Mouse (Mus musculus): ENCODE results near the gene Stpg3.
A peak's percentile ranks its signal among the peaks of the same experiment; 100 is the strongest.

The Stpg3 gene

DNA sequence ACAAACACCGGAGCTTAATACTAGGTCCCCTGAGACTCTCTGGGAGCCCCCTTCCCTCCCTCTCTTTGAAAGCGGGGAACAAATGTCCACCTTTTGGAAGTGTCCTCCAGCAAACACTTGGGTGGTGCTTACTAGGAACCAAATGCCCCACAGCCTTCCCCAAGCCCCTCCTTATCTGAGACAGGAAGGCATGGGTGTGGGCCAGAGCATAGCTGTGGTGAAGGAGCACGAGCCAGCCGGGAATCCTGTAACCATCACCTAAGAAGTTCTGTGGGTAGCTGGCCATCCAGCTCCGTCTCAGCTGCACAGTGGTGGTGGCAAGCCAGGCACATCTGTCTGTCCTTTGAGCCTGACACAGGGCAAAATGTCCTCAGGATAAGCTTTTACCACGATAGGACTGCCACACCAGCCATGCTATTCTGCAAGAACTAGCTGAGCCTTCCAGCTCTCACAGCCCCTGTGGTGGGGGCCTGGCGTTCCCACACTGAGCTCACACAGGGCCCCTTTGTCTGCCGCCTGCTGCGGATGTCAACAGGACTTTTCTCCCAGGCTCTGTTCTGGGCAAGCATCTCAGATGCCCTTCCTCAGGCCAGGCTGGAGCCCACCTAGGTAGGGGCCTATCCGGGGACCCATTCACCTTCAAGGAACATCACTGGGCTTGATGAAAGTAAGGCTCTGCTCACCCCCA, 36.0 kb downstream of the Stpg3 start:
- no peak for DNase-seq

DNA sequence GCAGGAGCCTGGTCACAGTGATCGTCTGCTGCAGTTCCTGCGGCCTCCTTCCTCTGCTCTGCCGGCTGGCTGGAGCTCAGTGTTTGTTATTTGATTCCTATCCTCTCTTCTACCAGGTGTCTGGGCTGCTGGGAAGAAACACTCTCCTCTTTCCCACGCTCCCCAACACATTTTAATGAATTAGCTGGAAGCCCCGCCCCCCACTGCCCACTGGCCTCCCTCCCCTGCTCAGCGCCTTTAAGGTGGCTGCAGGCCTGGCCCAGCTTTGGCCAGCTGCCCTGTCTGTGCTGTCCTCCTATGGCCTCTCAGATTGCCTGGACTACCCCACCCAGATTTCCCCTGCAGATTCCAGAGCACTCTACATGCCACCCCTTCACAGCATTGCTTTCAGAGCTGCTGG, 36.8 kb downstream of the Stpg3 start:
- DNase-seq: no peak

DNA sequence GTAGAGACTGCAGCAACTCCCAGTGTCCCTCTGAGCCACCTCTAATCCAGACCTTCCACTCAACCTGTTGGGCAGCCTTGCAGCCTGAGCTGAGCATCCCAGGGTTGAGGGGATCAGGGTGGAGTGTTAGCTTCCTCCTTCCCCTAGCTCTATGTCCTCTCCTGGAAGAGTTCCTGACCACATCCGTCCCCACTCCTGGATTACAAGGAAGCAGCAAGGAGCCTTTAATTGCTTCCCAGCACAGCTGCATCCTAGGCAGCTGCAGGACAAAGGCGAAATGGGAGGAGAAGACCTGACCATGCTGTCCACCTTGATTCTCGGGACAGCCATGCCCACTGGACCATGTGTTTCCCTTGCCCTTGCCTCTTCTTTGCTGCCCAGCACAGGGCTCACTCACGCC, 37.4 kb downstream of the Stpg3 start:
- DNase-seq: no peak

DNA sequence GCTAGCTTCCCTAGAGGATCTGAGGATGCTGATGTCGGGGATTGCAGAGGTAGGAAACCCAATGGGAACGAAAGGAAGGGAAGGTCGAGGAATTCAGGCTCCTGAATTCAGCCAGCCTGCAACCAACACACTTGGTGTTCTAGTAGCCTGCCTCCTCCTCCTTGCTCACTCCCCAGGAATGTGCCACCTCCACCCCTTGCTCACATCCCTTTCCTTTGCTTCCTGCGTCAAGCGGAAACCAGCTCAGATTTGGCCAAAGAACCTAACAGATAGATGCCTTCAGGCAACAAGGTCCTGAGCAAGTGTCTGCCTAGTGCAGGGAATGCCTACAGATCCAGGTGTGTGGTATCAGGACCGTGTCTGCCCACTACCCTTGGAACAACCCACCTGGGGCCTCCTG, 37.9 kb downstream of the Stpg3 start:
- no peak for DNase-seq

DNA sequence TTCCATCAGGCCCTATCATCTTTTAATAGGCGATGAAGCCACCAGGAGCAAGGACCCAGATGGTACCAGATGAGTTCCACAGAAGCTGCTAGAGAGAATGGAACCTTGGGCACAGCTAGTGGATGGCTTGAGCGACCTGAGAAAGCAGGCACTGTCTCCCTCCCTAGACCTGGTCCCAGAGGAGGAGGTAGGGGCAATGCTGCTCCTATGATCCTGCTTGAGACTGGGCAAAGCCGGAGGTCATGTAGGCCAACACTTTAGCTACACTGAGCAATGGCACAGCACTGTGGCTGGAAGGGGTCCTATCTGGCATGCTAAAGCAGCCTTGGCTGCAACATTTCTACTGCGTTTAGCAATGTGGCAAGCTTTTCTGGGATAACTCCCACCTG, 38.8 kb downstream of the Stpg3 start:
- DNase-seq: no peak

DNA sequence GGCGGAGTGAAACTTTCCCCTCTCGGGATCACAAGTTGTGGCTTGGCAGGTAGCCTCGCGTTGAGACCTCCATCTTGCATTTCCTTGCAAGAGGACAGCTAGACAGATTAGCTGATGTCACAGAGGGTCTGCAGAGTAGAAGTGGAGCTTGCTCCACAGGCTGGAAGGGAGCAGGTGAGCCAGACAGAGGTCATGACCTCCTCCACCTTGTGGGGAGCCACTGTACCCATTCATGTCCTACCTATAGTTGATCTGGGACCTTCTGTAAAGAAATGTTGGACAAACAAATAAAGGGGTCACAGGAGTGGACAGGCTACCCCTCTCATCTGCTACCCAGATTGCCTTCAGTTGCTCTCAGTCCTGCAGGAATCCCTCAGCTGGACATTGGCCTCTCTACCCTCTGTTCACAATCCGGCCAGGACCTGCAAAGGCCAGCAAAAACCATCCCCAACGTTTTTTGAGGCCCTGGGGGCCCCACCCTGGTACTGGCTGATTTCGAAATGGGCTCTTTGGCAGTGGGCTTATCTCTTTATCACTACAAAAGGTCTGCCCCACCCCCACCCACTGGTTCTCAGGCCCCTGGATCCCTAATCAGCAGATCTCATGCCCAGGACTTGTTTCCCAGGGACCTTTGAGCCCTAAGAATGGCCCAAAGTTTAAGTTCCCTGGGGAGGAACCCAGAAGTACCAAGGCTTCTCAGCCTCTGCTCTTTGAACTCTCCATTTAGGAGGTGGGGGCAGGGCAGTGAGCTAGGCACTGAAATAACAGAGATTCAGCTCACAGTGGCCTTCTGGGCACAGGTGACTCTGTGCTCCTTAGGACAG, 39.4 kb downstream of the Stpg3 start:
- no peak for DNase-seq

DNA sequence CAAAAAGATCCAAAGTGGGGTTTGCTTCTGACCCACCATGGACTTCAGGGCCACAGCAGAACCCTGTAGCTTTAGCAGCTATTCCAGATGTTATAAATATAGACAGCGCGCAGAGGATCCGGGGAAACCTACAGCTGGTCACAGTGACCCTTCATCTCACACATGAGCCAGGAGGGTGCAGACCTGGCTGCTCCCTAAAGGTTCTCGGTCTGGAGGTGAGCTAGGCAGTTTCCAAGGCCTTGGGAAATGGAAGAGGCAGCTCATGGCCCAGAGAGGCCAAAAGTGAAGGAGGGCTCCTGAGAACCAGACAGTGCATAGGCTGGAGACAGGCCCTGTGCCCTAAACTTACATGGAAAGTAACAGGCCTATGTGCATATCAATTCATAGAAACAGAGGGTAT, 40.6 kb downstream of the Stpg3 start:
- DNase-seq: no peak

DNA sequence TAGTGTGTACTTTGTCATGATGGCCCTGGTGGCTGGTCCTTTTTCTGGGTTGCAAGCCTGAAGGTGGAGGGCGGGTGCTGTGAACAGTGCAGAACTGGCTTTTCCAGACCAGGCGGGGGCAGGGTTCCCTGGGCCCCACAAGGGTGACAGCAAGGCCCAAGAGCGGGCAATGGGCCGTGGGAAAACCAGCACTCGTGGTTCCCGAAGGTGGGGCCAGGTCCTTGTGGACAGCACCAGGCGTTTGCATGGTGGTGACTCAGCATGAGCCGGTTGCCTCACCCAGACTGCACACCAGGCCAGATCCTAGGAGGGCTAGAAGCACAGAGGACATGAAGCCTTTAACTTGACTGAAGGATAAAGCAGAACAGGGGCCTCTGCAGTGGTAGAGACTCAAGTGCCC, 41.8 kb downstream of the Stpg3 start:
- no peak for DNase-seq

DNA sequence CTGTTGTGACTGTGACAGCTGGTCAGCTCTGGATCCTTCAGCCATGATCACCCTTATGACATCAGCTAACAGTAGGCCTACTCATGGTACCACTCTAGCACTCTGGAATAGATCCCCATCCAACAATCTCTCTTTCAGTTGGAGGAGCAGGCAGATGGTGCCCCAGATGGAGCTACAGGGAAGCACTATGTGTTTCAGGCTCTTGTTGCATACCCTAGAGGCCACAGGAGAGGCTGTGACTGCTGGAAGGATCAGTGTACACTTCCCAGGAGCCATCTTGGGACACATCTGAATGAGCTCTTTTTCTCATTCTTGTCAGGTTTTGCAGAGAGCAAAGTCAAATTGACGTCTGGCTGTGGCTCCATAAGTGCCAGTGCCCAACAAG, 42.7 kb downstream of the Stpg3 start:
- DNase-seq: no peak

DNA sequence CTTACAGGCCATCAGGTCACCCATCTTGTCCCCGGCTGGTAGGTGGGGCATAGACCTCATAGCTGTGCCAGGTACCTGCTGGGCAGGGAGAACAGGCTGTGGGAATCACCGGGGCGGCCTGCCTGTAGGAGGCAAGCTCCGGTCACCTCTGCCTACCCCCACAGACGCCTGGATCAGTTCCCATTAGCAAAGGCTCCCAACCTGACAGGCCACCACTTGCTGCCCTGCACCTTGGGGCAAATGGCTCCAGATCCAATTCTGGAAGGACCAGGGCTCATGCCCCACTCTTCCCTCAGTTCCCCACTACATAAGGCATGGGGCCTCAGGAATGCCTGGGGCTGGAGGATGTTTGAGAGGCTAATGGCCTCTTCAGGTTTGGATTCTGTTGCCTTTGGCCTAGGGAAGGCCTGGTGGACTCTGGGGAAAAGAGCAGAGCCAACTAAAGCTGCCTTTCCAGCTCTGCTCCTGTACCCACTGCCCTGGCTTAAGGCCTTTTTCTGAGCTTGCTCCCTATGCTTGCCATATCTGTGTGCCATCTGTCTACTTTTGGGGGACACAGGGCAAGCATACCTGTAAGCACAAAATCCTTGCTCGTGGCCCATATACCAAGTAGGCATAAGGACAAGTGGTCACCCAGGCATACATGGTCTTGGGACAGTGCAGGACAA, 43.2 kb downstream of the Stpg3 start:
- DNase-seq: no peak

DNA sequence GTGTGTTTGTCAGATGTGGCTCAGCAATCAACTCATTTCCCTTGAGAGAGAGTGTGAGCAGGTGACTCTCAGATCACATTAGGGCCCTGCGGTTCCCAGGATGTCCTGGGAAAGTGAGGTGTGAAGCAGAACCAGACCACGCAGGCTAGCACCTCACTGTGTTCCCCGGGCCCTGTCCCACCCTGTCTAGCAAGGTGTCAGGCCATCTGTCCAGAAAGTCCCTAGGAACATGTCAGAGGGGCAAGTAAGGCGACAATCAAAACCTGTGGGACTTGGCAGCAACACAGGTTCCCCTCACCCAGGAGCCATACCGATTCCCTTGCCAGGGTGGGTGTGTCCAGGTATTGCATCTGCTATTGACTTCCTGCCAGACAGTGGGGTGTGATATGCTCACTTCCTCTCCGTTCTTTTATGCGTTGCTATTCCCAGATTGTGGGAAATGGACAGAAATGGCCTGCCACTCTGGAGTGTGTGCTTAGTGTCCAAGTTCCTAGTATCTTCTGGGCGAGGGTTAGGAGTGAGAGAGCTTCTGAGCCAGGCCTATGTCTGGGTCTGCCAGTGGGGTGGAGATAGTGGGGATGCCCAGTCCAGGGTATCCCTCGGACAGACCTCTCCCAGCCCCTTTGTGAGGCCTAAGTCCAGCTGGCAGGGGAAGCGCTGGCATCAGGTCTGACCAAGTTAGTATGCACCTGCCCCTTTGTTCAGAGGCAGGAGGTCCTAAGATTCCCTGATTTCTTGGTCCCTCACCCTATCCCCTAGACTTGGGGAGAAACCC, 43.9 kb downstream of the Stpg3 start:
- no peak for DNase-seq

DNA sequence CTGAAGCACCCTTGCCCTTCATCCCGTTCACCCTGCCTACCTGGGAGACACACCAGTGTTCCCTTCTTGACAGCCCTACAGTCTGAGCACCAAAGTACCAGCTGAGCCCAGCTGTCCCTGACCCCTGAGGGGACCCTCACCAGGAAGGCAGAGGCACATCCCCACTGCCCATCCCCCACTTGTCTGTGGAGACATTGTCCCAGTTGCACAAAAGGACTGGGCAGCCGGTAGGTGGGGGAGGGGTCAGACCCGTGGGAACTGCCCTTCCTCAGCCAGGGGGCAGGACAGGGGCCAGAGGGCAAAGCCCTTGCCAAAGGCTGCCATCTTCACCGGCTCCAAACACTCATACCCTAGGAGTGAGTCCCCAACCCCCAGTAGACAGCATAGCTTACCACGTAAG, 44.7 kb downstream of the Stpg3 start:
- DNase-seq: no peak

DNA sequence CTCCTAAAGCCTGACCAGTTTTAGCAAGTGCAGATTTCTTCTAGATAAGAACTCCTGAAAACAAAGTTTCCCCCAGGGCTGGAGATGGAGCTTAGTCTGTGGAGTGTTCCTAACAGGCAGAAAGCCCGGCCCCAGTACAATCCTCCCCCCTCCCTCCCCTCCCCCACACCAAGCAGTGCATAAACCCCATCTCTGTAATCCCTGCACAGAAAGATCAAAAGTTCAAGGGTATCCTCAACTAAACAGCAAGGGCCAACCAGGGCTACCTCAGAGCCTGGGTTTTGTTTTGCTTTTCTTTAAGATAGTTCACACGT, 45.8 kb downstream of the Stpg3 start:
- no peak for DNase-seq

DNA sequence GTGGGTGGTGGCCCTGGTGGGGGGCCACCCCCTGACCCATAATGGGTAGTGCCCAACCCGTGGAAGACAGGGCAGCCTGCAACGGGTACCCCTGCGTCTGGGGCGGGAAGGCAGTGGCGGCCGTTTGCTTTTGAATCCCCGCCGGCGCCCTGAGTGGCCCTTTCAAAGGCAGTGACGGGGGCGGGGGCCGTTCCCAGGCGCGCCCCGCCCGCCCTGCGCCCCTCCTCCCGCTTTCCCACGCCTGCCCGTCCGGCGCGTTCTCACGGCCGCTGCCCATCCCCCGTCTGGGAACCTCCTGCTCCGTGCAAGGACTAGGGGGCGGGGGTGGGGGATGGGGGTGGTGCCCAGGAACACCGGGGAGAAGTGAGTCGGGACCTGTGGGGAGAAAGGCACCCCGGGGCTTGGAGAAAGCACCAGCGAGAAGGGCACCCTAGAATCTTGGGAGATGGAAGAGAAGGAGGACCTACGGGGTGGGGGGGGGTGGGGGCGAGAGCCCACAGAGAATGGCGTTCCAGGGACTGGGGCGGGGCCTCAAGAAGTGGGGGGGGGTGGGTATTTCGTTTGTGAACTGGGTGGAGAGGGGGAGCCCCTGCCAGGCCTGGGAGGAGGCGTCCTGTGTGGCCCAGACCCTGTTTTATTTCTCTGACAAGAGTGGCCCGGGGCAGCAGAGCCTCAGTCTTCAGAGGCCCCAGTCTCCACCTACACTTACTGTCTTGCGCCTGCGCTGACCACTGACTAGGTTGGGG, 46.3 kb downstream of the Stpg3 start:
- DNase-seq: peak; percentile 60

DNA sequence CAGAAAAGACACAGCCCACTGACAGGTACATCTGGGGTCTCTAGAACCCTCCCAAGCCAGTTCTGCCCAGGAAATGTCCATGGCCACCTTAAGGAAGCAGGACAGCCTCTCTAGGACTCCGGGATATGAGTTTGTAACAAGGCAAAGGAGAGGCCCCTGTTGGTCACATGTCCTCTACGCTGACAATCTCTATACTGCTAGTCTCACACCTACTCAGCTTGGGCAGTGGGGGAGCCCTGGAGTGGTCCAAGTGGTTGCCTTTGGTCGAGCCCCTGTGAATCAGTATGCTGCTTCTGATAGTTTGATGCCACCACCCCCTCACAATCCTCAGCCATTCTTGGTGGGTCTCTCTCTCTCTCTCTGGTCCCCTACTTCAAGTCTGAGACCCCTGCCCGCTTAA, 47.0 kb downstream of the Stpg3 start:
- no peak for DNase-seq

Measured in thymus, postnatal 14 days (tissue).